Mouse (Mus musculus) lung, postnatal 0 days (tissue): ENCODE measurements around the gene Gm20422. TPM values are rescaled to one million over a fixed set of nuclear protein-coding genes. Genes with fewer than 3 reads are reported as not detected.

ENCODE experiments used
- ATAC-seq: fragments of 200-750 bp; cut with Nextera tagmentation; 2 replicates; pipeline ENCODE4 v1.8.0; 2017; ENCODE audit warnings: moderate library complexity
- DNase-seq: peaks from one replicate; pipeline ENCODE4 v3.0.0-alpha.2; 2016; ENCODE audit warnings: low spot score
- H3K27ac ChIP-seq: fragments of 300-500 bp; sonication (generic); 2 replicates; pipeline ENCODE4 v1.5.1; 2014; ENCODE audit warnings: antibody characterized with exemption, mild to moderate bottlenecking, low read length, mixed read lengths
- H3K27me3 ChIP-seq: fragments of 300-500 bp; sonication (generic); replicated peaks from 2 replicates; pipeline ENCODE4 v1.6.1; 2014; ENCODE audit warnings: low read length, mixed read lengths; ENCODE audit not compliant: insufficient read depth
- H3K36me3 ChIP-seq: fragments of 300-500 bp; sonication (generic); 2 replicates; pipeline ENCODE4 v1.6.1; 2014; ENCODE audit warnings: low read length, mixed read lengths; ENCODE audit not compliant: insufficient read depth
- H3K4me1 ChIP-seq: fragments of 300-500 bp; sonication (generic); 2 replicates; pipeline ENCODE4 v1.6.1; 2014; ENCODE audit warnings: antibody characterized with exemption, low read depth, low read length, mixed read lengths; ENCODE audit not compliant: insufficient read depth
- H3K4me2 ChIP-seq: fragments of 300-500 bp; sonication (generic); replicated peaks from 2 replicates; pipeline ENCODE4 v1.6.1; 2014; ENCODE audit warnings: low read depth, mild to moderate bottlenecking, low read length, moderate library complexity, mixed read lengths
- H3K4me3 ChIP-seq: fragments of 300-500 bp; sonication (generic); 2 replicates; pipeline ENCODE4 v1.5.1; 2014; ENCODE audit warnings: low read depth, low read length
- H3K9ac ChIP-seq: fragments of 300-500 bp; sonication (generic); replicated peaks from 2 replicates; pipeline ENCODE4 v1.6.1; 2014; ENCODE audit warnings: low read depth, mild to moderate bottlenecking
- H3K9me3 ChIP-seq: fragments of 300-500 bp; sonication (generic); 2 replicates; pipeline ENCODE4 v1.6.1; 2016; ENCODE audit warnings: low read length, mixed read lengths
- CTCF ChIP-seq: IDR thresholded peaks from 2 replicates; pipeline ENCODE4 v1.5.1; 2016; ENCODE audit warnings: antibody characterized with exemption, mild to moderate bottlenecking
- EP300 ChIP-seq: IDR thresholded peaks from 2 replicates; pipeline ENCODE4 v1.6.1; 2016; ENCODE audit warnings: antibody characterized with exemption, mild to moderate bottlenecking, control low read depth
- WGBS: fragments of 180-500 bp; shearing (Covaris S2); extraction: QIAGEN DNeasy Blood & Tissue Kit; methylation state at CpG from one replicate; pipeline ENCODE4 v1.1.7; 2014; 5-methylcytosine and 5-hydroxymethylcytosine counted together
- polyA plus RNA-seq: library from polyadenylated mRNA; unstranded; fragments of >200 nt; fragmentation: Nextera tagmentation; extraction: Ambion mirVana; gene quantifications from 2 replicates; pipeline ENCODE4 v1.2.1, GENCODE M21; 2015

The Gm20422 gene
- polyA plus RNA-seq, 1 experiment from 2014 or later = 0.41 TPM

- H3K9me3 ChIP-seq = 0 out of 2 replicates have a peak, but pooled peaks cover 3% of the 10 kb centered on the region
- H3K4me2 ChIP-seq = no peak overlapping the region
- ATAC-seq (no peak), DNase-seq (no peak)
- no peak overlapping the region for H3K27ac ChIP-seq
- TF ChIP-seq CTCF (no peak), EP300 (no peak)
- 61% methylated on average over 6 of the region's 6 CpGs for WGBS
- no peaks in the 10 kb centered on the region for H3K4me1 ChIP-seq
- H3K9ac ChIP-seq = no peak overlapping the region
- no peaks in the 10 kb centered on the region for H3K27me3 ChIP-seq
- H3K36me3 ChIP-seq = peaks cover 24% of the 10 kb centered on the region; the same call in 1 of the 2 replicates
- H3K4me3 ChIP-seq = no peak overlapping the region
Observed at GRCm38 (mm10) chr8:69701810-69702209, 72.9 kb downstream of the Gm20422 start.

Other genes with a start within 250 kb of the Gm20422 start
- 15.2 and 16.1 TPM in 2 replicates for gene Zfp868, start 149.3 kb downstream of the Gm20422 start, polyA plus RNA-seq
- 0.95 and 1.1 TPM in 2 replicates for gene Zfp964, start 120.4 kb downstream of the Gm20422 start, polyA plus RNA-seq
- 14.6 and 16.8 TPM in 2 replicates for gene Zfp869, start 64.2 kb downstream of the Gm20422 start, polyA plus RNA-seq
- gene Zfp963, start 24.9 kb downstream of the Gm20422 start, polyA plus RNA-seq = 6.6 and 7.1 TPM in 2 replicates
- gene Atp13a1, start 16.3 kb upstream of the Gm20422 start, polyA plus RNA-seq = 21.2 and 21.6 TPM in 2 replicates
- 12.8 and 13.2 TPM in 2 replicates for gene Zfp866, start 16.3 kb upstream of the Gm20422 start, polyA plus RNA-seq
- 8.4 and 8.6 TPM in 2 replicates for gene Gmip, start 33.8 kb upstream of the Gm20422 start, polyA plus RNA-seq
- 0.52 and 0.56 TPM in 2 replicates for gene Lpar2, start 47.5 kb upstream of the Gm20422 start, polyA plus RNA-seq
- 15.9 and 17.0 TPM in 2 replicates for gene Pbx4, start 57.6 kb upstream of the Gm20422 start, polyA plus RNA-seq
- gene Cilp2, start 112.8 kb upstream of the Gm20422 start, polyA plus RNA-seq = 0.17 and 0.36 TPM in 2 replicates
- gene Tssk6, start 127.3 kb upstream of the Gm20422 start, polyA plus RNA-seq = 1.9 and 2.3 TPM in 2 replicates
- gene Ndufa13, start 127.7 kb upstream of the Gm20422 start, polyA plus RNA-seq = 165 and 177 TPM in 2 replicates
- gene Yjefn3, start 127.8 kb upstream of the Gm20422 start, polyA plus RNA-seq = 2.1 and 3.4 TPM in 2 replicates
- 40.9 and 41.8 TPM in 2 replicates for gene Gatad2a, start 221.5 kb upstream of the Gm20422 start, polyA plus RNA-seq